In genomic region chr19:43387071-43387770, GRCm38 (mm10) we compare ENCODE assay signal across 11 mouse cellular contexts. TPM values are rescaled to one million over a fixed set of nuclear protein-coding genes. Genes with fewer than 3 reads are reported as not detected.
DNase-seq lines count a peak whose midpoint lies in the region; ATAC-seq and TF ChIP-seq lines count a peak whose summit lies in the region.
"Had no signal": no experiment of that assay in that cellular context is flagged by ENCODE, and none has a peak within 500 bp of the region (broad histone marks: within the 10 kb centered on the region; RNA-seq: fewer than 3 reads in every experiment).

No protein-coding gene starts in this region.

- H3K27ac ChIP-seq in kidney, postnatal 0 days = no peak overlapping the region
- no peak overlapping the region for H3K27ac ChIP-seq in forebrain, embryonic 13.5 days
- H3K27ac ChIP-seq in limb, embryonic 12.5 days = peak overlapping the region; percentile 86
- peak overlapping the region; percentile 29; the same call in 1 of the 2 replicates for H3K27ac ChIP-seq in small intestine, adult 2 months (ENCODE audit: insufficient read depth, low read depth, low read length)

- 0 out of 2 replicates have a peak overlapping the region, but pooled peaks have one; percentile 30 for H3K4me3 ChIP-seq in kidney, postnatal 0 days (replicated peaks; ENCODE audit: low read depth, low read length)
- H3K4me3 ChIP-seq in forebrain, embryonic 13.5 days = peak overlapping the region; percentile 27
- H3K4me3 ChIP-seq in limb, embryonic 12.5 days (replicated peaks) = peak overlapping the region; percentile 50
- H3K4me3 ChIP-seq in small intestine, adult 2 months (ENCODE audit: low read depth, low read length) = peak overlapping the region; percentile 60
- H3K4me3 ChIP-seq: erythroblast, embryonic 14.5 days had no signal

- no peak for TF ChIP-seq CTCF in kidney, postnatal 0 days (IDR thresholded peaks at IDR 0.05; ENCODE audit: low read depth)
- TF ChIP-seq CTCF in small intestine, adult 2 months (IDR thresholded peaks at IDR 0.05; ENCODE audit: extremely low read depth, insufficient read length, insufficient replicate concordance, low read depth, low read length) = no peak

- ATAC-seq in kidney, postnatal 0 days (replicated peaks; ENCODE audit: low FRiP score, low read depth) = no peak
- ATAC-seq in forebrain, embryonic 13.5 days = no peak
- ATAC-seq in limb, embryonic 12.5 days (ENCODE audit: insufficient number of reproducible peaks, insufficient read depth, low FRiP score, low TSS enrichment, low read depth) = no peak

- no peak for DNase-seq in kidney, postnatal 0 days (ENCODE audit: low spot score)
- DNase-seq in kidney, postnatal 10 days = no peak
- no peak for DNase-seq in layer of hippocampus, adult 11-12 months (ENCODE audit: low spot score)
- DNase-seq in frontal cortex, adult 2 months (ENCODE audit: extremely low spot score in 1 of 2, low spot score in 1 of 2) = no peak
- DNase-seq in gastrocnemius, adult 18-20 months (ENCODE audit: low spot score) = no peak
- DNase-seq: lung, postnatal 4 days had no signal

- 3% methylated on average over 14 of the region's 14 CpGs for WGBS in kidney, postnatal 0 days
- 2% methylated on average over 14 of the region's 14 CpGs for WGBS in forebrain, embryonic 13.5 days
- 2% methylated on average over 14 of the region's 14 CpGs for WGBS in limb, embryonic 12.5 days
- WGBS in small intestine, adult 2 months = 7% methylated on average over 14 of the region's 14 CpGs

- peaks cover 4% of the 10 kb centered on the region; the same call in 1 of the 2 replicates for H3K4me1 ChIP-seq in kidney, postnatal 0 days (replicated peaks; ENCODE audit: insufficient read depth, low read length)
- H3K4me1 ChIP-seq in forebrain, embryonic 13.5 days = peaks cover 37% of the 10 kb centered on the region
- peaks cover 30% of the 10 kb centered on the region for H3K4me1 ChIP-seq in limb, embryonic 12.5 days (replicated peaks)
- no peaks in the 10 kb centered on the region for H3K4me1 ChIP-seq in small intestine, adult 2 months (ENCODE audit: control insufficient read depth, insufficient read depth, insufficient read length, low read length)

- peaks cover 53% of the 10 kb centered on the region for H3K27me3 ChIP-seq in kidney, postnatal 0 days (ENCODE audit: insufficient read depth, low read length)
- H3K27me3 ChIP-seq in forebrain, embryonic 13.5 days = peaks cover 80% of the 10 kb centered on the region
- H3K27me3 ChIP-seq in limb, embryonic 12.5 days = peaks cover 49% of the 10 kb centered on the region
- H3K27me3 ChIP-seq in small intestine, adult 2 months (ENCODE audit: control insufficient read depth, insufficient read depth, low read length) = peaks cover 22% of the 10 kb centered on the region

- H3K4me2 ChIP-seq in kidney, postnatal 0 days (ENCODE audit: low read length) = peak overlapping the region; percentile 53; the same call in 1 of the 2 replicates
- peak overlapping the region; percentile 51 for H3K4me2 ChIP-seq in forebrain, embryonic 13.5 days
- H3K4me2 ChIP-seq in limb, embryonic 12.5 days = peak overlapping the region; percentile 78

- TF ChIP-seq POLR2A in small intestine, adult 2 months (IDR thresholded peaks at IDR 0.05; ENCODE audit: low read depth, low read length) = no peak

- H3K9me3 ChIP-seq in kidney, postnatal 0 days (replicated peaks; ENCODE audit: low read length) = no peaks in the 10 kb centered on the region
- H3K9me3 ChIP-seq in forebrain, embryonic 13.5 days (replicated peaks) = no peaks in the 10 kb centered on the region
- no peaks in the 10 kb centered on the region for H3K9me3 ChIP-seq in limb, embryonic 12.5 days
- H3K9me3 ChIP-seq: G1E had no signal

- H3K36me3 ChIP-seq in kidney, postnatal 0 days (ENCODE audit: insufficient read depth, low read length) = no peaks in the 10 kb centered on the region
- no peaks in the 10 kb centered on the region for H3K36me3 ChIP-seq in forebrain, embryonic 13.5 days (ENCODE audit: poor library complexity, severe bottlenecking)
- H3K36me3 ChIP-seq in limb, embryonic 12.5 days = no peaks in the 10 kb centered on the region
- H3K36me3 ChIP-seq in small intestine, adult 2 months (ENCODE audit: control insufficient read depth, insufficient read depth, low read length) = no peaks in the 10 kb centered on the region
- H3K36me3 ChIP-seq: G1E had no signal

- H3K9ac ChIP-seq in kidney, postnatal 0 days (ENCODE audit: low read depth, low read length) = no peak overlapping the region
- no peak overlapping the region for H3K9ac ChIP-seq in forebrain, embryonic 13.5 days
- H3K9ac ChIP-seq in limb, embryonic 12.5 days (replicated peaks) = peak overlapping the region; percentile 66

RNA-seq across cellular contexts. Expression of gene Hpse2, which starts 0.9 kb away (rescaled TPM):
- polyA plus RNA-seq in kidney, postnatal 0 days (2015; fragmentation: Nextera tagmentation; extraction: Ambion mirVana) = 0.08 and 0.15 TPM in 2 replicates
- polyA plus RNA-seq in forebrain, embryonic 13.5 days (2015; fragmentation: Nextera tagmentation; extraction: Ambion mirVana) = 0.79 TPM in 1 of 2 replicates, not detected in the other
- 10.1 and 10.4 TPM in 2 replicates for polyA plus RNA-seq in limb, embryonic 12.5 days (2016; fragmentation: Nextera tagmentation; extraction: Ambion mirVana)
- 0.48 and 1.1 TPM in 2 replicates for polyA plus RNA-seq in small intestine, adult 2 months (2012; rRNA removed)
- polyA plus RNA-seq in frontal cortex, adult 2 months (2012; rRNA removed) = 0.11 and 0.24 TPM in 2 replicates
- total RNA-seq in gastrocnemius, adult 18-20 months (2021) = not detected
- polyA plus RNA-seq: erythroblast, embryonic 14.5 days; G1E had no signal

RNA-seq across cellular contexts. Expression of gene Cnnm1, which starts 53.0 kb away (rescaled TPM):
- 0.62 and 1.2 TPM in 2 replicates for polyA plus RNA-seq in kidney, postnatal 0 days (2015; fragmentation: Nextera tagmentation; extraction: Ambion mirVana)
- polyA plus RNA-seq in forebrain, embryonic 13.5 days (2015; fragmentation: Nextera tagmentation; extraction: Ambion mirVana) = 0.61 and 0.65 TPM in 2 replicates
- 0.36 and 0.43 TPM in 2 replicates for polyA plus RNA-seq in limb, embryonic 12.5 days (2016; fragmentation: Nextera tagmentation; extraction: Ambion mirVana)
- 0.55 and 0.69 TPM in 2 replicates for polyA plus RNA-seq in small intestine, adult 2 months (2012; rRNA removed)
- polyA plus RNA-seq in frontal cortex, adult 2 months (2012; rRNA removed) = 47.0 and 49.4 TPM in 2 replicates
- under 1 TPM in 1 of 2 experiments, not detected in 1; 0.12 TPM for total RNA-seq in gastrocnemius, adult 18-20 months (2021)
- polyA plus RNA-seq: erythroblast, embryonic 14.5 days had no signal

Comparison
In these comparisons a context has a peak if more than half of its experiments do, and no peak if none do; other contexts are left out.
1. H3K27ac ChIP-seq: peak in limb, embryonic 12.5 days (single experiment) and small intestine, adult 2 months (single experiment); none in kidney, postnatal 0 days (single experiment) and forebrain, embryonic 13.5 days (single experiment).
2. RNA of gene Cnnm1, which starts 53.0 kb away (polyA plus RNA-seq): 47.0 to 49.4 TPM in frontal cortex, adult 2 months; 0.62 to 1.2 TPM in kidney, postnatal 0 days, 0.61 to 0.65 TPM in forebrain, embryonic 13.5 days, 0.55 to 0.69 TPM in small intestine, adult 2 months and 0.36 to 0.43 TPM in limb, embryonic 12.5 days; every median in the first group is over 10 times any median in the second.
3. Peak in every context shown above with its lines, with median percentiles within 50 percentile points of each other: H3K4me2 ChIP-seq and H3K4me3 ChIP-seq.